Mouse (Mus musculus): Measurements from ENCODE around the gene Ccr10. TPM values are rescaled to one million over a fixed set of nuclear protein-coding genes. Genes with fewer than 3 reads are reported as not detected.
"Not testable (repeated sequence)": the region's sequence is repeated elsewhere in the genome, so short reads cannot be mapped to it uniquely, and the experiment has no call there.

Ccr10 gene
- polyA plus RNA-seq, 1 experiment: not detected

DNA sequence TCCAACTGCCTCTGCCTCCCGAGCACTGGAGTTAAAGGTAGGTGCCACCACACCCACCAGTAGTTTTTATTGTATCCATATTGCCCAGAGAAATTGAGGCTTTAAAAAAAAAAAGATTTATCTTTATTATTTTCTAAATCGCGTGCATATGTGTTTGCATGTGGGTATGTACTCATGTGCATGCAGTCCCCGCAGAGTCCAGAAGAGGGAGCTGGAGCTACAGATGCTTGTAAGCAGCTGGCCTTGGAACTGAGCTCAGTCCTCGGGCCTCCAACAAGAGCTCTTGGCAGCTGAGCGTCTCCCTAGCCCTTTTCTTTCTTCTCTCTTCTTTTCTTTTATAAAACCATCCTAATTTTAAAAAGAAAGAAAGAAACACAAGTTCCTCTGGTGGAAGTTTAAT lies 43.5 kb downstream of the Ccr10 start:
- no peaks in the 10 kb centered on the region for H3K36me3 ChIP-seq (ENCODE audit: control insufficient read depth, insufficient read depth, low read length, poor library complexity, severe bottlenecking)
- H3K9ac ChIP-seq (ENCODE audit: low read depth, poor library complexity, severe bottlenecking): no peak overlapping the region
- H3K4me1 ChIP-seq (ENCODE audit: control insufficient read depth, insufficient read depth, low read length): no peaks in the 10 kb centered on the region
- no peaks in the 10 kb centered on the region for H3K27me3 ChIP-seq (ENCODE audit: control insufficient read depth, insufficient read depth, low read length, poor library complexity, severe bottlenecking)
- H3K27ac ChIP-seq (ENCODE audit: insufficient read depth, low read length): no peak overlapping the region
- no peak overlapping the region for H3K4me3 ChIP-seq (ENCODE audit: low read depth, low read length)
- no peak for TF ChIP-seq EP300 (IDR thresholded peaks at IDR 0.05; ENCODE audit: insufficient read depth, low read depth, low read length)
- TF ChIP-seq POLR2A (IDR thresholded peaks at IDR 0.05; ENCODE audit: insufficient read depth, low read length): no peak
- peak; percentile 65 for TF ChIP-seq CTCF (IDR thresholded peaks at IDR 0.05; ENCODE audit: low read depth, low read length)
- no peaks in the 10 kb centered on the region for H3K9me3 ChIP-seq (replicated peaks; ENCODE audit: control insufficient read depth, insufficient read depth, low read length, poor library complexity, severe bottlenecking)

GRCm38 (mm10) chr11:101131187-101131586 lies 44.1 kb downstream of the Ccr10 start:
- Histone ChIP-seq H3K9ac (ENCODE audit: low read depth, poor library complexity, severe bottlenecking) (no peak overlapping the region), H3K36me3 (ENCODE audit: control insufficient read depth, insufficient read depth, low read length, poor library complexity, severe bottlenecking) (peaks cover 2% of the 10 kb centered on the region), H3K27ac (ENCODE audit: insufficient read depth, low read length) (no peak overlapping the region), H3K9me3 (replicated peaks; ENCODE audit: control insufficient read depth, insufficient read depth, low read length, poor library complexity, severe bottlenecking) (no peaks in the 10 kb centered on the region), H3K27me3 (ENCODE audit: control insufficient read depth, insufficient read depth, low read length, poor library complexity, severe bottlenecking) (no peaks in the 10 kb centered on the region), H3K4me1 (ENCODE audit: control insufficient read depth, insufficient read depth, low read length) (no peaks in the 10 kb centered on the region), H3K4me3 (ENCODE audit: low read depth, low read length) (no peak overlapping the region)
- TF ChIP-seq CTCF (IDR thresholded peaks at IDR 0.05; ENCODE audit: low read depth, low read length) (no peak), EP300 (IDR thresholded peaks at IDR 0.05; ENCODE audit: insufficient read depth, low read depth, low read length) (no peak)

- Histone ChIP-seq H3K27me3 (ENCODE audit: control insufficient read depth, insufficient read depth, low read length, poor library complexity, severe bottlenecking) (no peaks in the 10 kb centered on the region), H3K9ac (ENCODE audit: low read depth, poor library complexity, severe bottlenecking) (no peak overlapping the region), H3K36me3 (ENCODE audit: control insufficient read depth, insufficient read depth, low read length, poor library complexity, severe bottlenecking) (peaks cover 6% of the 10 kb centered on the region), H3K9me3 (replicated peaks; ENCODE audit: control insufficient read depth, insufficient read depth, low read length, poor library complexity, severe bottlenecking) (no peaks in the 10 kb centered on the region), H3K4me1 (ENCODE audit: control insufficient read depth, insufficient read depth, low read length) (no peaks in the 10 kb centered on the region), H3K4me3 (ENCODE audit: low read depth, low read length) (no peak overlapping the region), H3K27ac (ENCODE audit: insufficient read depth, low read length) (no peak overlapping the region)
- no peak for TF ChIP-seq POLR2A (IDR thresholded peaks at IDR 0.05; ENCODE audit: insufficient read depth, low read length)
- TF ChIP-seq CTCF (IDR thresholded peaks at IDR 0.05; ENCODE audit: low read depth, low read length): no peak
- TF ChIP-seq EP300 (IDR thresholded peaks at IDR 0.05; ENCODE audit: insufficient read depth, low read depth, low read length): no peak
Measured at GRCm38 (mm10) chr11:101130056-101130756, 45.0 kb downstream of the Ccr10 start.

GRCm38 (mm10) chr11:101128996-101129577 lies 46.2 kb downstream of the Ccr10 start:
- no peaks in the 10 kb centered on the region for H3K4me1 ChIP-seq (ENCODE audit: control insufficient read depth, insufficient read depth, low read length)
- peaks cover 6% of the 10 kb centered on the region for H3K36me3 ChIP-seq (ENCODE audit: control insufficient read depth, insufficient read depth, low read length, poor library complexity, severe bottlenecking)
- TF ChIP-seq CTCF (IDR thresholded peaks at IDR 0.05; ENCODE audit: low read depth, low read length): no peak
- TF ChIP-seq POLR2A (IDR thresholded peaks at IDR 0.05; ENCODE audit: insufficient read depth, low read length): no peak
- no peak for TF ChIP-seq EP300 (IDR thresholded peaks at IDR 0.05; ENCODE audit: insufficient read depth, low read depth, low read length)
- no peak overlapping the region for H3K4me3 ChIP-seq (ENCODE audit: low read depth, low read length)
- no peak overlapping the region for H3K9ac ChIP-seq (ENCODE audit: low read depth, poor library complexity, severe bottlenecking)
- no peaks in the 10 kb centered on the region for H3K27me3 ChIP-seq (ENCODE audit: control insufficient read depth, insufficient read depth, low read length, poor library complexity, severe bottlenecking)
- H3K9me3 ChIP-seq (replicated peaks; ENCODE audit: control insufficient read depth, insufficient read depth, low read length, poor library complexity, severe bottlenecking): no peaks in the 10 kb centered on the region
- H3K27ac ChIP-seq (ENCODE audit: insufficient read depth, low read length): no peak overlapping the region

DNA sequence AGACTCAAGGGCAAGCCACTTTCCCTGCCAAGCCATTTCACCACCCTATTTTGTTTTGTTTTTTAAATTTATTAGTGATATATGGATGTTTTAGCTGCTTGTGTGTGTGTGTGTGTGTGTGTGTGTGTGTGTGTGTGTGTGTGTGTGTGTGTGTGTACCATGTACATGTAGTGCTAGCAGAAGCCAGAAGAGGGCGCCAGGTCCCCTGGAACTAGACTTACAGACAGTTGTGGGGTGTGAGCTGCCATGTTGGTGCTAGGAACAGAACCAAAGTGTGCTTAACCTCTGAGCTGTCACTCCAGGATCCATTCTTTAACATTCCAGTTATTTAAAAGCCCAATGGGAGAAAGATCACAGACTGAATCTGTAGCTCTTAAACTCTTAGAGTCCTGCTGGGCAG lies 48.2 kb downstream of the Ccr10 start:
- H3K9ac ChIP-seq (ENCODE audit: low read depth, poor library complexity, severe bottlenecking): no peak overlapping the region
- TF ChIP-seq CTCF (IDR thresholded peaks at IDR 0.05; ENCODE audit: low read depth, low read length) (peak; percentile 28), POLR2A (IDR thresholded peaks at IDR 0.05; ENCODE audit: insufficient read depth, low read length) (no peak), EP300 (IDR thresholded peaks at IDR 0.05; ENCODE audit: insufficient read depth, low read depth, low read length) (no peak)

DNA sequence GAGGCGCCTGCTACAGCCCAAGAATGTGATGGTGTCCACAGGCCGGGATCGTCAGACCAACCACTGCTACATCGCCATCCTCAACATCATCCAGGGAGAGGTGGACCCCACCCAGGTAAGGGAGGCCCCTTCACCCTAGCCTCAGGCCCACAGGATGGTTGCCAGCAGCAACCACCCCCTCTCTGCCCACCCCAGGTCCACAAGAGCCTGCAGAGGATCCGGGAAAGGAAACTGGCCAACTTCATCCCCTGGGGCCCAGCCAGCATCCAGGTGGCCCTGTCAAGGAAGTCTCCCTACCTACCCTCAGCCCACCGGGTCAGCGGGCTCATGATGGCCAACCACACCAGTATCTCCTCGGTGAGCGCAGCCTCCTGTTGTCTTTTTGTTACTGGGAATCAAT lies 50.2 kb downstream of the Ccr10 start:
- not testable (repeated sequence) for H3K36me3 ChIP-seq (ENCODE audit: control insufficient read depth, insufficient read depth, low read length, poor library complexity, severe bottlenecking); H3K27me3 ChIP-seq (ENCODE audit: control insufficient read depth, insufficient read depth, low read length, poor library complexity, severe bottlenecking); H3K4me1 ChIP-seq (ENCODE audit: control insufficient read depth, insufficient read depth, low read length); H3K4me3 ChIP-seq (ENCODE audit: low read depth, low read length); H3K9me3 ChIP-seq (replicated peaks; ENCODE audit: control insufficient read depth, insufficient read depth, low read length, poor library complexity, severe bottlenecking); H3K27ac ChIP-seq (ENCODE audit: insufficient read depth, low read length); H3K9ac ChIP-seq (ENCODE audit: low read depth, poor library complexity, severe bottlenecking)

More for the DNA sequence above, 48.2 kb downstream of the Ccr10 start:
- Histone ChIP-seq H3K4me1 (ENCODE audit: control insufficient read depth, insufficient read depth, low read length) (no peaks in the 10 kb centered on the region), H3K4me3 (ENCODE audit: low read depth, low read length) (no peak overlapping the region), H3K36me3 (ENCODE audit: control insufficient read depth, insufficient read depth, low read length, poor library complexity, severe bottlenecking) (peaks cover 8% of the 10 kb centered on the region), H3K9me3 (replicated peaks; ENCODE audit: control insufficient read depth, insufficient read depth, low read length, poor library complexity, severe bottlenecking) (no peaks in the 10 kb centered on the region), H3K27me3 (ENCODE audit: control insufficient read depth, insufficient read depth, low read length, poor library complexity, severe bottlenecking) (no peaks in the 10 kb centered on the region), H3K27ac (ENCODE audit: insufficient read depth, low read length) (no peak overlapping the region)

GRCm38 (mm10) chr11:101124494-101124893 lies 50.7 kb downstream of the Ccr10 start:
- H3K4me3 ChIP-seq (ENCODE audit: low read depth, low read length); H3K9me3 ChIP-seq (replicated peaks; ENCODE audit: control insufficient read depth, insufficient read depth, low read length, poor library complexity, severe bottlenecking); H3K36me3 ChIP-seq (ENCODE audit: control insufficient read depth, insufficient read depth, low read length, poor library complexity, severe bottlenecking); H3K4me1 ChIP-seq (ENCODE audit: control insufficient read depth, insufficient read depth, low read length); H3K27me3 ChIP-seq (ENCODE audit: control insufficient read depth, insufficient read depth, low read length, poor library complexity, severe bottlenecking); H3K9ac ChIP-seq (ENCODE audit: low read depth, poor library complexity, severe bottlenecking); H3K27ac ChIP-seq (ENCODE audit: insufficient read depth, low read length): not testable (repeated sequence)

All from ES-Bruce4 (cell line).